Mouse (Mus musculus) embryonic facial prominence, embryonic 11.5 days (tissue): ENCODE measurements around the gene Ager. TPM values are rescaled to one million over a fixed set of nuclear protein-coding genes. Genes with fewer than 3 reads are reported as not detected.

Source experiments
- ATAC-seq: fragments of 200-750 bp; cut with Nextera tagmentation; replicated peaks from 2 replicates; pipeline ENCODE4 v1.8.0; 2017; ENCODE audit warnings: low read depth; ENCODE audit not compliant: insufficient number of reproducible peaks, low FRiP score, low TSS enrichment
- DNase-seq: peaks from one replicate; pipeline ENCODE4 v3.0.0-alpha.2; 2015; ENCODE audit warnings: low spot score
- H3K27ac ChIP-seq: fragments of 300-500 bp; sonication (generic); replicated peaks from 2 replicates; pipeline ENCODE4 v1.5.1; 2014; ENCODE audit warnings: mild to moderate bottlenecking, low read depth, low read length, control low read depth
- H3K27me3 ChIP-seq: fragments of 300-500 bp; sonication (generic); 2 replicates; pipeline ENCODE4 v1.6.1; 2014; ENCODE audit warnings: mild to moderate bottlenecking, low read length, moderate library complexity, mixed read lengths; ENCODE audit not compliant: control insufficient read depth, insufficient read depth
- H3K36me3 ChIP-seq: fragments of 300-500 bp; sonication (generic); replicated peaks from 2 replicates; pipeline ENCODE4 v1.6.1; 2014; ENCODE audit warnings: low read depth, mild to moderate bottlenecking, low read length, moderate library complexity, mixed read lengths; ENCODE audit not compliant: control insufficient read depth, insufficient read depth
- H3K4me1 ChIP-seq: fragments of 300-500 bp; sonication (generic); 2 replicates; pipeline ENCODE4 v1.6.1; 2014; ENCODE audit warnings: low read length, mixed read lengths; ENCODE audit not compliant: control insufficient read depth, insufficient read depth
- H3K4me2 ChIP-seq: fragments of 300-500 bp; sonication (generic); 2 replicates; pipeline ENCODE4 v1.6.1; 2014; ENCODE audit warnings: low read depth, mild to moderate bottlenecking, control low read depth, low read length, moderate library complexity
- H3K4me3 ChIP-seq: fragments of 300-500 bp; sonication (generic); 2 replicates; pipeline ENCODE4 v1.5.1; 2014; ENCODE audit warnings: low read depth, low read length, control low read depth
- H3K9ac ChIP-seq: fragments of 300-500 bp; sonication (generic); replicated peaks from 2 replicates; pipeline ENCODE4 v1.6.1; 2014; ENCODE audit warnings: mild to moderate bottlenecking, control low read depth, low read length
- H3K9me3 ChIP-seq: fragments of 300-500 bp; sonication (generic); replicated peaks from 2 replicates; pipeline ENCODE4 v1.6.1; 2016; ENCODE audit warnings: mild to moderate bottlenecking, low read length, inconsistent platforms, mixed read lengths; ENCODE audit not compliant: control insufficient read depth
- WGBS: fragments of 180-500 bp; shearing (Covaris S2); extraction: QIAGEN DNeasy Blood & Tissue Kit; methylation state at CpG from one replicate; pipeline ENCODE4 v1.1.7; 2014; 5-methylcytosine and 5-hydroxymethylcytosine counted together
- polyA plus RNA-seq: library from polyadenylated mRNA; unstranded; fragments of >200 nt; fragmentation: Nextera tagmentation; extraction: Ambion mirVana; gene quantifications from 2 replicates; pipeline ENCODE4 v1.2.1, GENCODE M21; 2014

Ager gene
- polyA plus RNA-seq, 1 experiment from 2014 or later = 1.2 TPM

GRCm38 (mm10) chr17:34585121-34585520 is 12.5 kb upstream of the Ager start:
- H3K9me3 ChIP-seq = no peaks in the 10 kb centered on the region
- no peak overlapping the region for H3K27ac ChIP-seq
- H3K27me3 ChIP-seq = no peaks in the 10 kb centered on the region
- ATAC-seq (no peak), DNase-seq (no peak)
- no peaks in the 10 kb centered on the region for H3K36me3 ChIP-seq
- WGBS = 89% methylated on average over 8 of the region's 8 CpGs
- no peak overlapping the region for H3K4me2 ChIP-seq
- H3K4me1 ChIP-seq = peaks cover 13% of the 10 kb centered on the region
- H3K4me3 ChIP-seq = no peak overlapping the region
- no peak overlapping the region for H3K9ac ChIP-seq

- peak; percentile 24 for DNase-seq
- Histone ChIP-seq H3K9ac (peak overlapping the region; percentile 86), H3K4me1 (peaks cover 22% of the 10 kb centered on the region), H3K36me3 (no peaks in the 10 kb centered on the region), H3K27me3 (no peaks in the 10 kb centered on the region), H3K9me3 (no peaks in the 10 kb centered on the region), H3K4me3 (peak overlapping the region; percentile 52), H3K4me2 (peak overlapping the region; percentile 91), H3K27ac (peak overlapping the region; percentile 95)
- WGBS = 27% methylated on average over 32 of the region's 32 CpGs
- ATAC-seq = 0 out of 2 replicates have a peak, but pooled peaks have one; percentile 0
Measured at GRCm38 (mm10) chr17:34585877-34586771, 11.5 kb upstream of the Ager start.

- H3K4me1 ChIP-seq = peaks cover 25% of the 10 kb centered on the region
- WGBS = under 1% methylated on average over 37 of the region's 38 CpGs
- H3K4me3 ChIP-seq = peak overlapping the region; percentile 52
- no peaks in the 10 kb centered on the region for H3K9me3 ChIP-seq
- H3K27me3 ChIP-seq = no peaks in the 10 kb centered on the region
- peak overlapping the region; percentile 95 for H3K27ac ChIP-seq
- H3K4me2 ChIP-seq = peak overlapping the region; percentile 91
- peak; percentile 74 for ATAC-seq
- peak overlapping the region; percentile 86 for H3K9ac ChIP-seq
- DNase-seq = peak; percentile 95
- no peaks in the 10 kb centered on the region for H3K36me3 ChIP-seq
Measured at GRCm38 (mm10) chr17:34586796-34587422, 10.8 kb upstream of the Ager start.

GRCm38 (mm10) chr17:34587423-34587811 is 10.2 kb upstream of the Ager start:
- H3K9ac ChIP-seq = peak overlapping the region; percentile 86
- ATAC-seq (peak; percentile 81), DNase-seq (peak; percentile 96)
- peak overlapping the region; percentile 52 for H3K4me3 ChIP-seq
- under 1% methylated on average over 50 of the region's 50 CpGs for WGBS
- H3K36me3 ChIP-seq = no peaks in the 10 kb centered on the region
- no peaks in the 10 kb centered on the region for H3K27me3 ChIP-seq
- H3K4me2 ChIP-seq = peak overlapping the region; percentile 91
- H3K9me3 ChIP-seq = no peaks in the 10 kb centered on the region
- peak overlapping the region; percentile 95 for H3K27ac ChIP-seq
- peaks cover 25% of the 10 kb centered on the region for H3K4me1 ChIP-seq

- 6% methylated on average over 19 of the region's 19 CpGs for WGBS
- H3K27ac ChIP-seq = peak overlapping the region; percentile 95
- DNase-seq (no peak), ATAC-seq (no peak)
- H3K27me3 ChIP-seq = no peaks in the 10 kb centered on the region
- peaks cover 25% of the 10 kb centered on the region for H3K4me1 ChIP-seq
- H3K9ac ChIP-seq = peak overlapping the region; percentile 86
- H3K4me2 ChIP-seq = peak overlapping the region; percentile 91
- H3K36me3 ChIP-seq = no peaks in the 10 kb centered on the region
- no peaks in the 10 kb centered on the region for H3K9me3 ChIP-seq
- H3K4me3 ChIP-seq = peak overlapping the region; percentile 52
Measured at GRCm38 (mm10) chr17:34587814-34588213, 9.8 kb upstream of the Ager start.

GRCm38 (mm10) chr17:34588767-34589166 is 8.9 kb upstream of the Ager start:
- ATAC-seq (no peak), DNase-seq (no peak)
- WGBS = 49% methylated on average over 3 of the region's 3 CpGs
- Histone ChIP-seq H3K36me3 (no peaks in the 10 kb centered on the region), H3K4me1 (peaks cover 27% of the 10 kb centered on the region), H3K9ac (no peak overlapping the region), H3K4me2 (no peak overlapping the region), H3K27ac (no peak overlapping the region), H3K9me3 (no peaks in the 10 kb centered on the region), H3K4me3 (no peak overlapping the region), H3K27me3 (no peaks in the 10 kb centered on the region)

GRCm38 (mm10) chr17:34589206-34589605 is 8.5 kb upstream of the Ager start:
- H3K4me1 ChIP-seq = peaks cover 32% of the 10 kb centered on the region
- ATAC-seq = no peak
- no peak overlapping the region for H3K4me2 ChIP-seq
- no peaks in the 10 kb centered on the region for H3K27me3 ChIP-seq
- H3K9ac ChIP-seq = no peak overlapping the region
- no peak overlapping the region for H3K4me3 ChIP-seq
- no peaks in the 10 kb centered on the region for H3K36me3 ChIP-seq
- 43% methylated on average over 7 of the region's 7 CpGs for WGBS
- H3K9me3 ChIP-seq = no peaks in the 10 kb centered on the region
- no peak for DNase-seq
- no peak overlapping the region for H3K27ac ChIP-seq

- DNase-seq (peak; percentile 36), ATAC-seq (no peak)
- no peak within 1 kb of the TSS for H3K4me2 ChIP-seq
- H3K9me3 ChIP-seq = no peaks in the 10 kb centered on the region
- H3K4me1 ChIP-seq = peaks cover 36% of the 10 kb centered on the region
- no peaks in the 10 kb centered on the region for H3K36me3 ChIP-seq
- peak within 1 kb of the TSS; percentile 15; the same call in 1 of the 2 replicates for H3K4me3 ChIP-seq
- H3K27me3 ChIP-seq = no peaks in the 10 kb centered on the region
- 12% methylated on average over 7 of the region's 7 CpGs for WGBS
- no peak within 1 kb of the TSS for H3K9ac ChIP-seq
- H3K27ac ChIP-seq = peak within 1 kb of the TSS; percentile 99
Measured at GRCm38 (mm10) chr17:34589681-34590101, 8.0 kb upstream of the Ager start, which contains the start of gene Gpsm3. TSS of gene Gpsm3 (plus strand) at chr17:34589806.
